Mouse (Mus musculus) cortical plate, adult 2 months (tissue): ENCODE data around the gene Klhl29. TPM values are rescaled to one million over a fixed set of nuclear protein-coding genes. Genes with fewer than 3 reads are reported as not detected.
A peak's percentile ranks its signal among the peaks of the same experiment; 100 is the strongest.

Experiments used
- H3K27ac ChIP-seq: fragments of 200-500 bp; 2 replicates; pipeline ENCODE4 v1.5.1; 2012; ENCODE audit warnings: low read length, control low read depth, inconsistent platforms; ENCODE audit not compliant: insufficient read depth
- H3K4me1 ChIP-seq: fragments of 200-500 bp; 2 replicates; pipeline ENCODE4 v1.6.1; 2011; ENCODE audit warnings: low read length; ENCODE audit not compliant: control insufficient read depth, insufficient read depth
- H3K4me3 ChIP-seq: fragments of 200-500 bp; 2 replicates; pipeline ENCODE4 v1.5.1; 2011; ENCODE audit warnings: mild to moderate bottlenecking, low read length, control low read depth; ENCODE audit not compliant: insufficient read depth
- CTCF ChIP-seq: fragments of 200-500 bp; IDR thresholded peaks from 2 replicates; pipeline ENCODE4 v1.5.1; 2011; ENCODE audit warnings: mild to moderate bottlenecking, control low read depth, low read length; ENCODE audit not compliant: insufficient read depth; ENCODE audit errors: extremely low read depth
- POLR2A ChIP-seq: fragments of 200-500 bp; IDR thresholded peaks from 2 replicates; pipeline ENCODE4 v1.6.1; 2011; ENCODE audit warnings: mild to moderate bottlenecking, low read length, control low read depth; ENCODE audit not compliant: insufficient read depth; ENCODE audit errors: extremely low read depth
- polyA plus RNA-seq: library from polyadenylated mRNA; depleted of rRNA; stranded (reverse); fragments of >200 nt; gene quantifications from 2 replicates; pipeline ENCODE4 v1.2.3, GENCODE M21; 2012

Klhl29 gene
- polyA plus RNA-seq, 1 experiment = 26.9 TPM

- Histone ChIP-seq H3K27ac (no peak overlapping the region), H3K4me1 (no peaks in the 10 kb centered on the region), H3K4me3 (no peak overlapping the region)
- TF ChIP-seq POLR2A = no peak
- TF ChIP-seq CTCF = no peak
Observed at GRCm38 (mm10) chr12:5101411-5102024, 274.0 kb downstream of the Klhl29 start.

GRCm38 (mm10) chr12:5099572-5099971 lies 275.9 kb downstream of the Klhl29 start:
- Histone ChIP-seq H3K4me3 (no peak overlapping the region), H3K27ac (no peak overlapping the region), H3K4me1 (no peaks in the 10 kb centered on the region)
- TF ChIP-seq POLR2A (no peak), CTCF (peak; percentile 40; the same call in 1 of the 2 replicates)

- H3K27ac ChIP-seq = no peak overlapping the region; the same call in 1 of the 2 replicates
- H3K4me3 ChIP-seq = no peak overlapping the region
- no peak for TF ChIP-seq POLR2A
- TF ChIP-seq CTCF = no peak
- H3K4me1 ChIP-seq = peaks cover 2% of the 10 kb centered on the region; the same call in 1 of the 2 replicates
Observed at GRCm38 (mm10) chr12:5088639-5089038, 286.8 kb downstream of the Klhl29 start.

- H3K4me3 ChIP-seq = no peak overlapping the region
- peaks cover 2% of the 10 kb centered on the region; the same call in 1 of the 2 replicates for H3K4me1 ChIP-seq
- TF ChIP-seq CTCF = no peak
- TF ChIP-seq POLR2A = no peak
- no peak overlapping the region for H3K27ac ChIP-seq
Observed at GRCm38 (mm10) chr12:5087787-5088519, 287.5 kb downstream of the Klhl29 start.

GRCm38 (mm10) chr12:5084714-5085113 lies 290.8 kb downstream of the Klhl29 start:
- Histone ChIP-seq H3K27ac (no peak overlapping the region), H3K4me3 (no peak overlapping the region), H3K4me1 (peaks cover 2% of the 10 kb centered on the region; the same call in 1 of the 2 replicates)
- no peak for TF ChIP-seq POLR2A

- no peaks in the 10 kb centered on the region for H3K4me1 ChIP-seq
- no peak overlapping the region for H3K27ac ChIP-seq
- H3K4me3 ChIP-seq = no peak overlapping the region
- TF ChIP-seq POLR2A (no peak), CTCF (no peak)
Observed at GRCm38 (mm10) chr12:5081480-5081879, 294.0 kb downstream of the Klhl29 start.

- TF ChIP-seq CTCF (no peak), POLR2A (no peak)
- 0 out of 2 replicates have a peak overlapping the region, but pooled peaks have one; percentile 22 for H3K27ac ChIP-seq
- peaks cover 5% of the 10 kb centered on the region; the same call in 1 of the 2 replicates for H3K4me1 ChIP-seq
- no peak overlapping the region for H3K4me3 ChIP-seq
Observed at GRCm38 (mm10) chr12:5073191-5073590, 302.3 kb downstream of the Klhl29 start.

- Histone ChIP-seq H3K27ac (no peak overlapping the region), H3K4me1 (peaks cover 5% of the 10 kb centered on the region; the same call in 1 of the 2 replicates), H3K4me3 (no peak overlapping the region)
- TF ChIP-seq POLR2A = no peak
- TF ChIP-seq CTCF = no peak
Observed at GRCm38 (mm10) chr12:5070131-5070530, 305.4 kb downstream of the Klhl29 start.

- Histone ChIP-seq H3K27ac (no peak overlapping the region), H3K4me1 (peaks cover 2% of the 10 kb centered on the region; the same call in 1 of the 2 replicates), H3K4me3 (no peak overlapping the region)
- no peak for TF ChIP-seq POLR2A
- TF ChIP-seq CTCF = no peak
Observed at GRCm38 (mm10) chr12:5067590-5067989, 307.9 kb downstream of the Klhl29 start.

- Histone ChIP-seq H3K27ac (no peak overlapping the region), H3K4me1 (no peaks in the 10 kb centered on the region), H3K4me3 (no peak overlapping the region)
- TF ChIP-seq CTCF (no peak), POLR2A (no peak)
Observed at GRCm38 (mm10) chr12:5048104-5048503, 327.4 kb downstream of the Klhl29 start.
